Mouse (Mus musculus): ENCODE data around the gene Fam192a. TPM values are rescaled to one million over a fixed set of nuclear protein-coding genes. Genes with fewer than 3 reads are reported as not detected.

Gene Fam192a
- total and polyA plus RNA-seq, 2 experiments from 2014 or later, result 17.4 to 30.4 TPM

GRCm38 (mm10) chr8:94540889-94541795 is 60.7 kb downstream of the Fam192a start:
- H3K4me1 ChIP-seq (ENCODE audit: control insufficient read depth, insufficient read depth), result peaks cover 3% of the 10 kb centered on the region; the same call in 1 of the 2 replicates
- TF ChIP-seq CTCF (IDR thresholded peaks at IDR 0.05; ENCODE audit: low read depth) (no peak), EP300 (IDR thresholded peaks at IDR 0.05; ENCODE audit: low read depth) (no peak)
- no peak overlapping the region for H3K4me3 ChIP-seq (ENCODE audit: low read depth, low read length)
- DNase-seq (ENCODE audit: low spot score) (no peak), ATAC-seq (ENCODE audit: insufficient read depth, low read depth) (no peak)
- no peaks in the 10 kb centered on the region for H3K27me3 ChIP-seq (ENCODE audit: control insufficient read depth, insufficient read depth, low read length)
- H3K27ac ChIP-seq (ENCODE audit: low read depth), result no peak overlapping the region
- H3K36me3 ChIP-seq (replicated peaks; ENCODE audit: control insufficient read depth, insufficient read depth, low read length), result no peaks in the 10 kb centered on the region
- H3K9me3 ChIP-seq (replicated peaks; ENCODE audit: control insufficient read depth, low read length), result no peaks in the 10 kb centered on the region
- H3K4me2 ChIP-seq (ENCODE audit: low read depth, low read length), result no peak overlapping the region
- WGBS, result 66% methylated on average over 18 of the region's 18 CpGs
- no peak overlapping the region for H3K9ac ChIP-seq (replicated peaks; ENCODE audit: low read depth, low read length)

DNA sequence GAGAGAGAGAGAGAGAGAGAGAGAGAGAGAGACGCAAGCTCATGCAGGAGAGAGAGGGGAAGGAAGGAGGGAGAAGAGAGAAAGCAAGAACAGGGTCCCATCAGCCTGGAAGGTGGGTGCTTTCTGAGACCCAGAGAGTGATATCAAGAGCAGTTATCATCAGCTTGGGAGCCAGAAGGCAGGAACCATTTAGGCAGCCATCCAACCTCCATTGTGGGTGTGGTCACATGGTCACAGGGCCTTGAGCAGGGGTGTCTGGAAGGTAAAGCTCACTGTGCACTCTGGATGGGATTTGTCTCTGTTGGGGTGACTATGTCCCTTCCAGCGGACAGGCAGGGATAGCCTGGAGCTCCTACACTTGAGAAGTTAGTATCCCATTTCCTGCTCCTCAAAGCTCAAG is 61.8 kb downstream of the Fam192a start:
- H3K4me2 ChIP-seq (ENCODE audit: low read depth, low read length), result no peak overlapping the region

GRCm38 (mm10) chr8:94537456-94537855 is 64.3 kb downstream of the Fam192a start:
- no peaks in the 10 kb centered on the region for H3K9me3 ChIP-seq (replicated peaks; ENCODE audit: control insufficient read depth, low read length)
- WGBS, result 42% methylated on average over 2 of the region's 2 CpGs
- no peak for ATAC-seq (ENCODE audit: insufficient read depth, low read depth)
- peaks cover 8% of the 10 kb centered on the region for H3K4me1 ChIP-seq (ENCODE audit: control insufficient read depth, insufficient read depth)
- H3K27me3 ChIP-seq (ENCODE audit: control insufficient read depth, insufficient read depth, low read length), result peaks cover 28% of the 10 kb centered on the region
- no peak for DNase-seq (ENCODE audit: low spot score)
- no peak overlapping the region for H3K4me2 ChIP-seq (ENCODE audit: low read depth, low read length)
- H3K36me3 ChIP-seq (replicated peaks; ENCODE audit: control insufficient read depth, insufficient read depth, low read length), result no peaks in the 10 kb centered on the region
- no peak overlapping the region for H3K4me3 ChIP-seq (ENCODE audit: low read depth, low read length)
- TF ChIP-seq CTCF (IDR thresholded peaks at IDR 0.05; ENCODE audit: low read depth), result no peak
- no peak for TF ChIP-seq EP300 (IDR thresholded peaks at IDR 0.05; ENCODE audit: low read depth)
- no peak overlapping the region for H3K9ac ChIP-seq (replicated peaks; ENCODE audit: low read depth, low read length)
- no peak overlapping the region for H3K27ac ChIP-seq (ENCODE audit: low read depth)

More for the DNA sequence above, 61.8 kb downstream of the Fam192a start:
- no peak for TF ChIP-seq EP300 (IDR thresholded peaks at IDR 0.05; ENCODE audit: low read depth)
- no peak for TF ChIP-seq CTCF (IDR thresholded peaks at IDR 0.05; ENCODE audit: low read depth)
- Histone ChIP-seq H3K9me3 (replicated peaks; ENCODE audit: control insufficient read depth, low read length) (no peaks in the 10 kb centered on the region), H3K27me3 (ENCODE audit: control insufficient read depth, insufficient read depth, low read length) (peaks cover 8% of the 10 kb centered on the region; the same call in 1 of the 2 replicates), H3K27ac (ENCODE audit: low read depth) (no peak overlapping the region), H3K4me3 (ENCODE audit: low read depth, low read length) (no peak overlapping the region), H3K9ac (replicated peaks; ENCODE audit: low read depth, low read length) (no peak overlapping the region), H3K4me1 (ENCODE audit: control insufficient read depth, insufficient read depth) (peaks cover 3% of the 10 kb centered on the region; the same call in 1 of the 2 replicates), H3K36me3 (replicated peaks; ENCODE audit: control insufficient read depth, insufficient read depth, low read length) (no peaks in the 10 kb centered on the region)
- ATAC-seq (ENCODE audit: insufficient read depth, low read depth) (no peak), DNase-seq (ENCODE audit: low spot score) (no peak)
- WGBS, result 95% methylated on average over 2 of the region's 2 CpGs

DNA sequence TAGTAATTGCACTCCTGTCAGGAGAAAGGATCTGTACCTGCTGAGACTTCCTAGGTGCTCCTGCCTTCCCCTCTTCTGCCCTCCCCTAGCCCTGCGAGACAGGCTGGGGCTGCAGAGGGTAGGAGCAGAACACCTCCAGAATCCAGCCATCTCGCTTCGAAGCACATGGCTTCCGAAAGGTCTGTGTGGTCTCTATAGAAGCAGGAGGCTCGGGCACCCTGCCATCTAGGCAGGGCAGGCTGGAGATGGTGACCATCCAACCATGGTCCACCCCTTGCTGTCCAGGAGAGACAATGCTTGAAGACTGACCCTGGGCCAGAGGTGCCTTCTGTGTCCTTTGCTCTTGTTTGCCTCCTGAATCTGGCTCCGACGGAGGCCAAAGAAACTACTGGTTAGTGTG is 66.2 kb downstream of the Fam192a start:
- Histone ChIP-seq H3K4me2 (ENCODE audit: low read depth, low read length) (no peak overlapping the region), H3K4me3 (ENCODE audit: low read depth, low read length) (no peak overlapping the region), H3K36me3 (replicated peaks; ENCODE audit: control insufficient read depth, insufficient read depth, low read length) (no peaks in the 10 kb centered on the region), H3K9me3 (replicated peaks; ENCODE audit: control insufficient read depth, low read length) (no peaks in the 10 kb centered on the region), H3K4me1 (ENCODE audit: control insufficient read depth, insufficient read depth) (peaks cover 8% of the 10 kb centered on the region), H3K27me3 (ENCODE audit: control insufficient read depth, insufficient read depth, low read length) (peaks cover 37% of the 10 kb centered on the region), H3K9ac (replicated peaks; ENCODE audit: low read depth, low read length) (no peak overlapping the region), H3K27ac (ENCODE audit: low read depth) (no peak overlapping the region)
- ATAC-seq (ENCODE audit: insufficient read depth, low read depth), result no peak
- no peak for DNase-seq (ENCODE audit: low spot score)
- WGBS, result 71% methylated on average over 7 of the region's 7 CpGs
- TF ChIP-seq EP300 (IDR thresholded peaks at IDR 0.05; ENCODE audit: low read depth) (no peak), CTCF (IDR thresholded peaks at IDR 0.05; ENCODE audit: low read depth) (no peak)

DNA sequence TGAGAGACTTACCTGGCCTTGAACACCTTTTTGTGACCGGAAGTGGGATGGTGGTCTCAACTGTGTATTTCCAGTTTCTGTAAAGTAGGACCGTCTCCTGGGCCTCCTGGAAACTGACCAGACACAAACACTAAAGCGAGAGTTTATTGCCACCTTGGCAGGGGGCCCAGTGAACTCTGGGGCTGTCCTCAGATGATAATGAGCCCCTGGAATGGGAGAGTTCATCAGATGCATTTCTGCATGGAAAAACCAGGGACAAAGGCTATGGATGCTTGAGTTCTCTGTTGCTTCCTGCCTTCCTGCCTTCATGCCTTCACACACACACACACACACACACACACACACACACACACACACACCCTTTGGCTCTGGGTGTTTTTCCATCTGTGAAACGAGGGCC is 67.2 kb downstream of the Fam192a start:
- 37% methylated on average over 4 of the region's 4 CpGs for WGBS
- Histone ChIP-seq H3K4me3 (ENCODE audit: low read depth, low read length) (no peak overlapping the region), H3K36me3 (replicated peaks; ENCODE audit: control insufficient read depth, insufficient read depth, low read length) (no peaks in the 10 kb centered on the region), H3K9ac (replicated peaks; ENCODE audit: low read depth, low read length) (no peak overlapping the region), H3K9me3 (replicated peaks; ENCODE audit: control insufficient read depth, low read length) (no peaks in the 10 kb centered on the region), H3K4me2 (ENCODE audit: low read depth, low read length) (no peak overlapping the region), H3K27me3 (ENCODE audit: control insufficient read depth, insufficient read depth, low read length) (peaks cover 37% of the 10 kb centered on the region), H3K27ac (ENCODE audit: low read depth) (no peak overlapping the region), H3K4me1 (ENCODE audit: control insufficient read depth, insufficient read depth) (peaks cover 5% of the 10 kb centered on the region; the same call in 1 of the 2 replicates)
- TF ChIP-seq CTCF (IDR thresholded peaks at IDR 0.05; ENCODE audit: low read depth), result no peak
- no peak for TF ChIP-seq EP300 (IDR thresholded peaks at IDR 0.05; ENCODE audit: low read depth)
- no peak for ATAC-seq (ENCODE audit: insufficient read depth, low read depth)
- no peak for DNase-seq (ENCODE audit: low spot score)
